Mouse (Mus musculus) liver, adult 10 weeks (tissue): Measurements from ENCODE around the gene Shisal2a. TPM values are rescaled to one million over a fixed set of nuclear protein-coding genes. Genes with fewer than 3 reads are reported as not detected.

ENCODE experiments used
- polyA plus RNA-seq: library from polyadenylated mRNA; stranded (reverse); fragments of 350-450 nt; fragmentation: Illumina TruSeq; extraction: RNeasy Lipid Tissue Mini Kit (QIAGEN cat#74804); gene quantifications from one replicate; pipeline ENCODE4 v1.2.3, GENCODE M21; 2014; ENCODE audit warnings: low read depth, low replicate concordance

Shisal2a gene
- not detected for polyA plus RNA-seq

GRCm38 (mm10) chr4:108383183-108383714 is at the start of gene Shisal2a:
Gene Shisal2a (minus strand): TSS chr4:108383349.

GRCm38 (mm10) chr4:108406861-108407401 is 23.8 kb upstream of the Shisal2a start, which contains the start of gene Gpx7:
Gene Gpx7 (minus strand): TSS chr4:108406961.

GRCm38 (mm10) chr4:108327730-108328484 is 55.2 kb downstream of the Shisal2a start, which contains the start of gene Coa7:
Gene Coa7 (plus strand): TSS chr4:108328140.

Other genes starting within 250 kb of the Shisal2a start
- gene Scp2, start 238.4 kb downstream of the Shisal2a start, polyA plus RNA-seq, result 2,225 TPM
- 70.0 TPM for gene Echdc2, start 217.9 kb downstream of the Shisal2a start, polyA plus RNA-seq
- 1.8 TPM for gene Zyg11a, start 165.3 kb downstream of the Shisal2a start, polyA plus RNA-seq
- gene Zyg11b, start 82.3 kb downstream of the Shisal2a start, polyA plus RNA-seq, result 26.8 TPM
- 13.2 TPM for gene Coa7, start 55.2 kb downstream of the Shisal2a start, polyA plus RNA-seq
- 0.93 TPM for gene Gpx7, start 23.6 kb upstream of the Shisal2a start, polyA plus RNA-seq
- 26.6 TPM for gene Tut4, start 76.1 kb upstream of the Shisal2a start, polyA plus RNA-seq
- gene Prpf38a, start 196.0 kb upstream of the Shisal2a start, polyA plus RNA-seq, result 17.1 TPM
- gene Orc1, start 196.1 kb upstream of the Shisal2a start, polyA plus RNA-seq, result not detected
- 10.6 TPM for gene Cc2d1b, start 236.6 kb upstream of the Shisal2a start, polyA plus RNA-seq